Mouse (Mus musculus) lung, adult 2 months (tissue): ENCODE measurements around the gene Dtd2.

Source experiments
- CTCF ChIP-seq: fragments of 200-500 bp; IDR thresholded peaks from 2 replicates; pipeline ENCODE4 v1.5.1; 2011; ENCODE audit warnings: mild to moderate bottlenecking, low read length, control low read depth; ENCODE audit not compliant: insufficient read depth
- POLR2A ChIP-seq: fragments of 200-500 bp; IDR thresholded peaks from 2 replicates; pipeline ENCODE4 v1.6.1; 2011; ENCODE audit warnings: low read depth, mild to moderate bottlenecking, control low read depth, low read length, borderline replicate concordance; ENCODE audit errors: extremely low read depth

DNA sequence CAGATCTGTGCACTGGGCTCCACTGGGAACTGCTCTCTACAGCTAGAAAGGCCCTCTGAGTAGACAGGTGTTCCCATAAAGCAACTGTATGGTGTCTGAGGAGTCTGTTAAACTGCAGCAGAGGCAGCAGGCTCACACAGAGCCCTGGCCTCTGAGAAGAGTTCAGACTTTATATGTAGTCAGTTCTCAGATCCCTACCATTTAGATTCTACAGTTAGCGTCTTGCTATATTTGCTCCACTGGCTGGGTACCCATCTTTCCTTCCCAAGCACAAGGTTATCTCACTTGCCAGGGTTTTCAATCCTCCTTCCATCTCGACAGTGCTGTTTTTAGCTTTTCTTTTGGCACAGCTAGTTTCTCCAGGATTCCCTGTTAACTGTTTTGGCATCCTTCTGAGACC is 15.7 kb downstream of the Dtd2 start:
- TF ChIP-seq POLR2A: no peak
- no peak for TF ChIP-seq CTCF
